Mouse (Mus musculus): ENCODE data around the gene Tesk1. TPM values are rescaled to one million over a fixed set of nuclear protein-coding genes. Genes with fewer than 3 reads are reported as not detected.

Gene Tesk1
- total RNA-seq, 1 experiment = 12.4 TPM

DNA sequence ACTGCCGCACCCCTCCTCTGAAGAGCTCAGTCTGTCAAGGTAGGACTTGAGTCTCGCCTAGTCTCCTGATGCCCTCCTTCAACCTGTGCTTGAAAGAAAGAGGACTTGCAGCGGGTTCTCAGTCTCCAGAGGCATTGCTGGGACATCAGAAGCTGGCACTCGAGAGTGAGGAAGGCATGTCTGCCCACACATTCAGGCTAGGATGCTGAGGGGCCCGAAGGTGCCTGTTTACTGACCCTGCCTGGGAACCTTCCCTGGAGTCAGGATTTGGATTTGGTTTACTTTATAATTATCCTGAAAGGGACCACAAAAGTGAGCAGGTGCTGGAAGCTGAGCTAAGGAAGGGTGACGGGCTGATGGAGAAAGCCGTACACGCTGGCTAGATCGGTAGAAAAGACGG, 40.3 kb upstream of the Tesk1 start:
- H3K9ac ChIP-seq (ENCODE audit: insufficient read depth, low read depth, low read length, poor library complexity, severe bottlenecking) = no peak overlapping the region; the same call in 1 of the 2 replicates
- DNase-seq (ENCODE audit: low read depth, low spot score) = no peak
- peak overlapping the region; percentile 31 to 34; a peak in 2 of 4 replicates for H3K4me3 ChIP-seq (ENCODE audit: insufficient read depth in 1 of 2, low read depth in 1 of 2, low read length in 2 of 2, poor library complexity in 1 of 2, severe bottlenecking in 1 of 2)
- TF ChIP-seq CHD2 (IDR thresholded peaks at IDR 0.05; ENCODE audit: low read depth, low read length) (no peak), HCFC1 (IDR thresholded peaks at IDR 0.05; ENCODE audit: borderline replicate concordance, insufficient read depth, low read length) (no peak), ZNF384 (IDR thresholded peaks at IDR 0.05; ENCODE audit: low read depth, low read length) (no peak), ZC3H11A (IDR thresholded peaks at IDR 0.05; ENCODE audit: borderline replicate concordance, low read depth, low read length) (no peak), MAFK (IDR thresholded peaks at IDR 0.05; ENCODE audit: insufficient read depth, low read depth, low read length) (no peak)
- H3K27ac ChIP-seq (ENCODE audit: insufficient read depth, low read depth, low read length, poor library complexity, severe bottlenecking) = no peak overlapping the region
- in situ Hi-C loops (cut with MboI; ENCODE audit: low sequenced_read_pairs in 2 of 2, unreplicated experiment in 2 of 2) = no loop called here
- H3K4me1 ChIP-seq (ENCODE audit: control insufficient read depth in 2 of 2, insufficient read depth in 2 of 2, low read length in 2 of 2, poor library complexity in 1 of 2) = peaks cover 9 to 33% of the 10 kb centered on the region in 2 experiments
- H3K9me3 ChIP-seq (ENCODE audit: control insufficient read depth, insufficient read depth, low read depth, low read length) = no peaks in the 10 kb centered on the region
- H3K36me3 ChIP-seq (ENCODE audit: control insufficient read depth, insufficient read depth, low read length, poor library complexity, severe bottlenecking) = no peaks in the 10 kb centered on the region

DNA sequence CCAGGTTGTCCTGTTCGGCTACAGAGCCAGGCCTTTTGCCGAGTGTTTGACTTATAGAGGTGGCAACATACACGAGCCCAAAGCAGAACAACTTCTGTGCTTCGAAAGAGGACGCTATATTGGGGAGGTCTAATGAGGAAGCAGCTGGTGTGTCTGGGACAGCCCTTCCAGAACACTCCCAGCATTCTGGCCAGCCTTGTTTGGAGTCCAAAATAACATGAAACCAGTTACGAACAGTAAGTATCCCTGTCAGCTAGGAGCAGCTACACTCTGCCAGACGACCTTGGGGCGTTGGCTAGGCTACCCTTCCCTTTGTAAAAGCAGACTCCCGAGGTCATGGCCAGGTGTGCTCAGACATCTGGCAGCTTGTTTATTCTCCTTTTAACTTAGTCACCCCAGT, 39.5 kb upstream of the Tesk1 start:
- in situ Hi-C loops (cut with MboI; ENCODE audit: low sequenced_read_pairs in 2 of 2, unreplicated experiment in 2 of 2) = no loop called here
- Histone ChIP-seq H3K27ac (ENCODE audit: insufficient read depth, low read depth, low read length, poor library complexity, severe bottlenecking) (0 out of 2 replicates have a peak overlapping the region, but pooled peaks have one; percentile 13), H3K4me1 (ENCODE audit: control insufficient read depth in 2 of 2, insufficient read depth in 2 of 2, low read length in 2 of 2, poor library complexity in 1 of 2) (peaks cover 11 to 35% of the 10 kb centered on the region in 2 experiments), H3K36me3 (ENCODE audit: control insufficient read depth, insufficient read depth, low read length, poor library complexity, severe bottlenecking) (no peaks in the 10 kb centered on the region), H3K4me3 (ENCODE audit: insufficient read depth in 1 of 2, low read depth in 1 of 2, low read length in 2 of 2, poor library complexity in 1 of 2, severe bottlenecking in 1 of 2) (peak overlapping the region in 1 of 2 experiments; percentile 13; a peak in 1 of 4 replicates), H3K9me3 (ENCODE audit: control insufficient read depth, insufficient read depth, low read depth, low read length) (no peaks in the 10 kb centered on the region), H3K9ac (ENCODE audit: insufficient read depth, low read depth, low read length, poor library complexity, severe bottlenecking) (no peak overlapping the region)
- DNase-seq (ENCODE audit: low read depth, low spot score) = no peak
- TF ChIP-seq MAFK (IDR thresholded peaks at IDR 0.05; ENCODE audit: insufficient read depth, low read depth, low read length) (0 out of 2 replicates have a peak, but pooled peaks have one; percentile 23), ZNF384 (IDR thresholded peaks at IDR 0.05; ENCODE audit: low read depth, low read length) (no peak), HCFC1 (IDR thresholded peaks at IDR 0.05; ENCODE audit: borderline replicate concordance, insufficient read depth, low read length) (no peak)

- Histone ChIP-seq H3K4me3 (ENCODE audit: insufficient read depth in 1 of 2, low read depth in 1 of 2, low read length in 2 of 2, poor library complexity in 1 of 2, severe bottlenecking in 1 of 2) (peak overlapping the region; percentile 7 to 27; a peak in 3 of 4 replicates), H3K9ac (ENCODE audit: insufficient read depth, low read depth, low read length, poor library complexity, severe bottlenecking) (peak overlapping the region; percentile 51; the same call in 1 of the 2 replicates), H3K9me3 (ENCODE audit: control insufficient read depth, insufficient read depth, low read depth, low read length) (no peaks in the 10 kb centered on the region), H3K36me3 (ENCODE audit: control insufficient read depth, insufficient read depth, low read length, poor library complexity, severe bottlenecking) (no peaks in the 10 kb centered on the region), H3K27ac (ENCODE audit: insufficient read depth, low read depth, low read length, poor library complexity, severe bottlenecking) (peak overlapping the region; percentile 76; the same call in 1 of the 2 replicates), H3K4me1 (ENCODE audit: control insufficient read depth in 2 of 2, insufficient read depth in 2 of 2, low read length in 2 of 2, poor library complexity in 1 of 2) (peaks cover 17 to 28% of the 10 kb centered on the region in 2 experiments)
- no peak for DNase-seq (ENCODE audit: low read depth, low spot score)
- TF ChIP-seq ZNF384 (IDR thresholded peaks at IDR 0.05; ENCODE audit: low read depth, low read length) (no peak), ZC3H11A (IDR thresholded peaks at IDR 0.05; ENCODE audit: borderline replicate concordance, low read depth, low read length) (no peak)
- in situ Hi-C loops (cut with MboI; ENCODE audit: low sequenced_read_pairs in 2 of 2, unreplicated experiment in 2 of 2) = no loop called here
These were observed 37.0 kb upstream of the Tesk1 start for GRCm38 (mm10) chr4:43404697-43405096.

DNA sequence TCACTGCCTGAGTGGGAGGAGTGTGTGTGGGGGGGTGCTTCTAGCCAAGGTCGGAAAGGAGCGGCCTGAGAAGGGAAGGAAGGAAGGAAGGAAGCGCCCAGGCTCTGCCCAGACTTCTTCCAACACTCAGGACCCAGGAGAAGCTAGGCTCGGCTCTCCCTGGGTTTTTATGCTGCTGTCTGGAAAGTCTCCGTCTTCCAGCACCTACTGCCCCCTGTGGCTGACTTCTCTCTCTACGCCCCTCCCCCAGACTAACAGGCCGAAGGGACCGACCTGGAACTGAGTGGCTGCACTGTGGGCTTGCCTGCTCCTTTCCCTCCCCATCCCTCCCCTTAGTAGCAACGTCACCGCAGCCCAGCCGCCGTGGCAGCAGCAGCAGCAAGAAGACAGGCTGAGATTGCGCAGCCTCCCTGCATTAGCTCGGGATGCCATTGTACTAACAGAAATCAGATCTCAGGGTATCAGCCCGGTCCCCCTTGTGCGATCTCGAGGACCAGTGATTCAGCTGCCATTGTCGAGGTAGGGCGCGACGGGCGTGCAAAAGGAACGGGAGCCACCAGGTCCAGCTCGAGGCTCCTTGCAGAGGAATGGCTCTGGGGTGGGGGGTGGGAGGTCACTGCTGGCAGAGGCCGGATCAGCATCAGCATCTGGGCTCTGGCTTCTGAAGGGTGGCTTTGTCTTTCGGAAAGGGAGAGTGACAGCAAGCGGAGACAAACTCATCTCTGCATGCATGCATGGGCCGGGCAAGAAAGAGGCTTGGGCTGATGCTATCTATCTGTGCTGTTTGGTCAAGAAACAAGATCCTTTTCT, 35.4 kb upstream of the Tesk1 start:
- in situ Hi-C loops (cut with MboI; ENCODE audit: low sequenced_read_pairs in 2 of 2, unreplicated experiment in 2 of 2) = no loop called here
- DNase-seq (ENCODE audit: low read depth, low spot score) = no peak
- TF ChIP-seq CHD2 (IDR thresholded peaks at IDR 0.05; ENCODE audit: low read depth, low read length) = no peak
- TF ChIP-seq HCFC1 (IDR thresholded peaks at IDR 0.05; ENCODE audit: borderline replicate concordance, insufficient read depth, low read length) = 0 out of 2 replicates have a peak, but pooled peaks have one; percentile 12
- TF ChIP-seq MAFK (IDR thresholded peaks at IDR 0.05; ENCODE audit: insufficient read depth, low read depth, low read length) = no peak
- H3K9ac ChIP-seq (ENCODE audit: insufficient read depth, low read depth, low read length, poor library complexity, severe bottlenecking) = peak overlapping the region; percentile 3; the same call in 1 of the 2 replicates
- H3K4me3 ChIP-seq (ENCODE audit: insufficient read depth in 1 of 2, low read depth in 1 of 2, low read length in 2 of 2, poor library complexity in 1 of 2, severe bottlenecking in 1 of 2) = peak overlapping the region; percentile 40 to 41
- H3K27ac ChIP-seq (ENCODE audit: insufficient read depth, low read depth, low read length, poor library complexity, severe bottlenecking) = peak overlapping the region; percentile 43
- no peaks in the 10 kb centered on the region for H3K9me3 ChIP-seq (ENCODE audit: control insufficient read depth, insufficient read depth, low read depth, low read length)
- H3K36me3 ChIP-seq (ENCODE audit: control insufficient read depth, insufficient read depth, low read length, poor library complexity, severe bottlenecking) = no peaks in the 10 kb centered on the region
- peaks cover 14 to 22% of the 10 kb centered on the region in 2 experiments for H3K4me1 ChIP-seq (ENCODE audit: control insufficient read depth in 2 of 2, insufficient read depth in 2 of 2, low read length in 2 of 2, poor library complexity in 1 of 2)

Measured in ES-E14 (cell line).